Mouse (Mus musculus) stomach, embryonic 14.5 days (tissue): ENCODE results near the gene Timm8a2. TPM values are rescaled to one million over a fixed set of nuclear protein-coding genes. Genes with fewer than 3 reads are reported as not detected.

Source experiments
- ATAC-seq: fragments of 200-750 bp; cut with Nextera tagmentation; 2 replicates; pipeline ENCODE4 v1.8.0; 2017; ENCODE audit warnings: low read depth, moderate TSS enrichment; ENCODE audit not compliant: insufficient number of reproducible peaks, insufficient read depth, low FRiP score
- H3K27ac ChIP-seq: fragments of 300-500 bp; sonication (generic); 2 replicates; pipeline ENCODE4 v1.5.1; 2014; ENCODE audit warnings: mild to moderate bottlenecking, low read length, moderate library complexity, mixed read lengths
- H3K27me3 ChIP-seq: fragments of 300-500 bp; sonication (generic); 2 replicates; pipeline ENCODE4 v1.6.1; 2014; ENCODE audit warnings: low read length, control low read depth, mixed read lengths; ENCODE audit not compliant: control insufficient read depth, insufficient read depth
- H3K36me3 ChIP-seq: fragments of 300-500 bp; sonication (generic); 2 replicates; pipeline ENCODE4 v1.6.1; 2014; ENCODE audit warnings: mild to moderate bottlenecking, control low read depth, low read length, moderate library complexity, mixed read lengths; ENCODE audit not compliant: control insufficient read depth, insufficient read depth
- H3K4me1 ChIP-seq: fragments of 300-500 bp; sonication (generic); 2 replicates; pipeline ENCODE4 v1.6.1; 2014; ENCODE audit warnings: low read length, control low read depth, mixed read lengths; ENCODE audit not compliant: control insufficient read depth, insufficient read depth
- H3K4me2 ChIP-seq: fragments of 300-500 bp; sonication (generic); replicated peaks from 2 replicates; pipeline ENCODE4 v1.6.1; 2014; ENCODE audit warnings: low read depth, low read length, control low read depth
- H3K4me3 ChIP-seq: fragments of 300-500 bp; sonication (generic); 2 replicates; pipeline ENCODE4 v1.5.1; 2014; ENCODE audit warnings: low read depth, low read length, control low read depth
- H3K9ac ChIP-seq: fragments of 300-500 bp; sonication (generic); replicated peaks from 2 replicates; pipeline ENCODE4 v1.6.1; 2014; ENCODE audit warnings: low read depth, mild to moderate bottlenecking, control low read depth, low read length, moderate library complexity, mixed read lengths
- H3K9me3 ChIP-seq: fragments of 300-500 bp; sonication (generic); 2 replicates; pipeline ENCODE4 v1.6.1; 2016; ENCODE audit warnings: low read depth, low read length, control low read depth; ENCODE audit not compliant: control insufficient read depth
- WGBS: fragments of 180-500 bp; shearing (Covaris S2); extraction: QIAGEN DNeasy Blood & Tissue Kit; methylation state at CpG from one replicate; pipeline ENCODE4 v1.1.7; 2014; 5-methylcytosine and 5-hydroxymethylcytosine counted together
- polyA plus RNA-seq: library from polyadenylated mRNA; unstranded; fragments of >200 nt; fragmentation: Nextera tagmentation; extraction: Ambion mirVana; gene quantifications from 2 replicates; pipeline ENCODE4 v1.2.1, GENCODE M21; 2014

The Timm8a2 gene
- polyA plus RNA-seq: not detected in 2 replicates

GRCm38 (mm10) chr14:122034451-122034850 is at the start of gene Timm8a2:
TSS of gene Timm8a2 (plus strand) at chr14:122034674.
- no peaks in the 10 kb centered on the region for H3K36me3 ChIP-seq
- H3K4me3 ChIP-seq: no peak within 1 kb of the TSS
- H3K27me3 ChIP-seq: no peaks in the 10 kb centered on the region
- no peaks in the 10 kb centered on the region for H3K4me1 ChIP-seq
- no peak within 1 kb of the TSS for H3K27ac ChIP-seq
- 93% methylated on average over 13 of the region's 13 CpGs for WGBS
- no peak for ATAC-seq
- H3K4me2 ChIP-seq: no peak within 1 kb of the TSS
- H3K9me3 ChIP-seq: peaks cover 4% of the 10 kb centered on the region; the same call in 1 of the 2 replicates
- H3K9ac ChIP-seq: no peak within 1 kb of the TSS

GRCm38 (mm10) chr14:121985477-121985876 is 49.0 kb upstream of the Timm8a2 start:
- no peaks in the 10 kb centered on the region for H3K36me3 ChIP-seq
- ATAC-seq: no peak
- no peak overlapping the region for H3K4me3 ChIP-seq
- peaks cover 10% of the 10 kb centered on the region for H3K4me1 ChIP-seq
- peak overlapping the region; percentile 33; the same call in 1 of the 2 replicates for H3K27ac ChIP-seq
- H3K4me2 ChIP-seq: no peak overlapping the region
- WGBS: 75% methylated on average over 3 of the region's 3 CpGs
- H3K27me3 ChIP-seq: no peaks in the 10 kb centered on the region
- H3K9me3 ChIP-seq: no peaks in the 10 kb centered on the region
- H3K9ac ChIP-seq: no peak overlapping the region

DNA sequence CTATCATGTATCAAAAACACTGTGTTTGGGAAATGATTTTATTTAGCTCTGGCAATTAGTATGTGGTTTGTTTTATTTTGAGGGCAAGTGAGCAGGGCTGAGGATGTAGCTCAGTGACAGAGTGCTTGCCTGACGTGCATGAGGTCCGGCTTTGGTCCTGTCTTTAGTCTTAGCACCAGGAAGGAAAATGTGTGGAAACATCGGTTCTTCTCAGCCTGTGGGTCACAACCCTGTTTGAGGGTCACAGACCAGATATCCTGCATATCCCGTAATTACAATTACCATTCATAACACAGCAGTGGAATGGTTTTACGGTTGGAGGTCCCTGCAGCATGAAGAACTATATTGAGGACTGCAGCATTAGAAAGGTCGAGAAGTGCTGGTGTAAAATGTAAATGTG is 48.4 kb upstream of the Timm8a2 start:
- peaks cover 10% of the 10 kb centered on the region for H3K4me1 ChIP-seq
- WGBS: 80% methylated on average over 6 of the region's 6 CpGs
- H3K27ac ChIP-seq: peak overlapping the region; percentile 33; the same call in 1 of the 2 replicates
- ATAC-seq: no peak
- H3K9ac ChIP-seq: no peak overlapping the region
- H3K4me3 ChIP-seq: no peak overlapping the region
- H3K9me3 ChIP-seq: no peaks in the 10 kb centered on the region
- H3K27me3 ChIP-seq: no peaks in the 10 kb centered on the region
- no peak overlapping the region for H3K4me2 ChIP-seq
- no peaks in the 10 kb centered on the region for H3K36me3 ChIP-seq

DNA sequence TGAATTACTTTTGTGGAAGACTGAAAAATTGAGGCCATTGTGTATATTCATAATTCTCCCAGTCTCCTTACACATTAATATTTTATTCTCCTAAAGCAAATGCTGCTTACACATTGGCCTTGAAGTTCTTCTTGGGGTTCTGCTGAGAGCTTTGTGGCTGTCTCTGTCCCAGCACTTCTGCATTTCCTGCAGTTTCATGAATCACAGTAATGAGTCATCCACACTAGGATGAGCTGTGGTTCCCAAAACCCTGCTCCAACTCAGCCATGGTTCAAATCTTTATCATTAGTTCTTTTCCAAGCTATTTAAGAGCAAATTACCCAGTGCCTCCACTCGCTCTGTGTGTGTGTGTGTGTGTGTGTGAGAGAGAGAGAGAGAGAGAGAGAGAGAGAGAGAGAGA is 47.2 kb upstream of the Timm8a2 start:
- no peak for ATAC-seq
- Histone ChIP-seq H3K36me3 (no peaks in the 10 kb centered on the region), H3K4me2 (no peak overlapping the region), H3K4me1 (peaks cover 10% of the 10 kb centered on the region), H3K27me3 (no peaks in the 10 kb centered on the region), H3K9ac (no peak overlapping the region), H3K9me3 (no peaks in the 10 kb centered on the region), H3K4me3 (no peak overlapping the region), H3K27ac (no peak overlapping the region; the same call in 1 of the 2 replicates)
- 90% methylated on average over 1 of the region's 1 CpGs for WGBS

- Histone ChIP-seq H3K27me3 (no peaks in the 10 kb centered on the region), H3K27ac (no peak overlapping the region), H3K9ac (no peak overlapping the region), H3K4me3 (no peak overlapping the region), H3K4me1 (peaks cover 10% of the 10 kb centered on the region), H3K4me2 (no peak overlapping the region), H3K36me3 (no peaks in the 10 kb centered on the region), H3K9me3 (no peaks in the 10 kb centered on the region)
- no peak for ATAC-seq
- 77% methylated on average over 4 of the region's 4 CpGs for WGBS
These were observed 46.8 kb upstream of the Timm8a2 start for GRCm38 (mm10) chr14:121987691-121988090.

- Histone ChIP-seq H3K4me1 (no peaks in the 10 kb centered on the region), H3K36me3 (no peaks in the 10 kb centered on the region), H3K27ac (no peak overlapping the region), H3K4me3 (no peak overlapping the region), H3K27me3 (no peaks in the 10 kb centered on the region), H3K9ac (no peak overlapping the region), H3K9me3 (no peaks in the 10 kb centered on the region), H3K4me2 (no peak overlapping the region)
- no peak for ATAC-seq
- 90% methylated on average over 3 of the region's 3 CpGs for WGBS
These were observed 45.1 kb upstream of the Timm8a2 start for GRCm38 (mm10) chr14:121989331-121989730.

DNA sequence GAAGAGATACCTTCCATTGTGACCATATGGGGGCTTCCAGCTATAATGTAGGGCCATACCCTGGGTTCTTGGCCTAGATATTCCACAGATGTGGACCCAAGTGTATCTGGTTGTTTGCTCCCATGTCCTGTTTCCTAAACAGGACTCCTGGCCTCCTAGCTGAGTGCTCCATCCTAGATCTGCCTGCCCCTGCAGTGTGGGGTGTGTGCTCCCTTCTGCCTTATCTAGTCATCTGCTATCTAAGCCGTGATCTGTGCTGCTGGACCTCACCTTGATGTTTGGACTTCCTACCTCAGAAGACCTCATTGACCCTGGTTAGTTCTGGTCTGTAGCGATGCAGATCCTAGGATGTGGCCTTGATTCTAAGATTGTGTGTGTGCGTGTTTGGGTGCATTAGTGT is 44.6 kb upstream of the Timm8a2 start:
- Histone ChIP-seq H3K4me2 (no peak overlapping the region), H3K9ac (no peak overlapping the region), H3K27me3 (no peaks in the 10 kb centered on the region), H3K36me3 (no peaks in the 10 kb centered on the region), H3K9me3 (no peaks in the 10 kb centered on the region), H3K27ac (no peak overlapping the region), H3K4me3 (no peak overlapping the region), H3K4me1 (no peaks in the 10 kb centered on the region)
- WGBS: 89% methylated on average over 3 of the region's 3 CpGs
- ATAC-seq: no peak

DNA sequence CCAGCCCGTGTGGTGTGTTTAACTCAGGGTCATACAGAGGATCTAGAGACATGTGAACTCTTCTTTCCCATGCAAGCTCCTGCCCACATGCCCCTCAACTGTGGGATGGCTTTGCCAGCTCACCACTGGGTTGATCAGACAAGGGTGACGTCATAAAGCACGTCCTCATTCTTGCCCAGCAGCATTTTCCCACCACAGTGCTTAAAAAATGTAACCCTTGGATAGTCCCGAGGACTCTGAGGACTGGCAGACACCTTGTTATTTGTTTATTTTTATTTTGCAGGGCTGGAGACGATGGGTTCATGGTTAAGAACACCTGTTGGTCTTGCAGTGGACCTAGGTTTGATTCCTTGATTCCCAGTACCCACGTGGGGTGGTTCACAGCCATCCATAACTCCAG is 43.6 kb upstream of the Timm8a2 start:
- 83% methylated on average over 6 of the region's 6 CpGs for WGBS
- Histone ChIP-seq H3K9ac (no peak overlapping the region), H3K4me3 (no peak overlapping the region), H3K4me2 (no peak overlapping the region), H3K4me1 (no peaks in the 10 kb centered on the region), H3K27ac (no peak overlapping the region), H3K9me3 (no peaks in the 10 kb centered on the region), H3K36me3 (no peaks in the 10 kb centered on the region), H3K27me3 (no peaks in the 10 kb centered on the region)
- no peak for ATAC-seq

DNA sequence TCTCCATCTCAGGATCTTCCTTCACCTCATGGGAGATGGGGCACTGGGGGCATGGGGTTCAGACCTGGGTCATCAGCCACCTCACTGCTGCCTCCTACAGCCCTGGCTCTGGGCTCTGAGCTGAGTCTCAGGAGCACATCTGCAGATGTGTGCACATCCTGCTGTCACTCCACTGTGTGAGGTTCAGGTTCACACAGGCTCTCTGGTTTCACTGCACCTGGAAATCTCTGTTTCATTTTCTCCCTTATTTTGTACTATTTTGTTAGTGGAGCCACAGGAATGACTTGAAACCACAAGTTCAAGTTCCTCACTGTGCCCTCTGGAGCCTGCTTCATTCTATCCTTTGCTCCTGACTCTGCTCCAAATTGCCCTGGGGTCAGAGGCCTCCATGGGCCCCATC is 42.6 kb upstream of the Timm8a2 start:
- H3K4me1 ChIP-seq: no peaks in the 10 kb centered on the region
- ATAC-seq: no peak
- no peak overlapping the region for H3K27ac ChIP-seq
- H3K9me3 ChIP-seq: no peaks in the 10 kb centered on the region
- H3K4me3 ChIP-seq: no peak overlapping the region
- no peaks in the 10 kb centered on the region for H3K27me3 ChIP-seq
- no peaks in the 10 kb centered on the region for H3K36me3 ChIP-seq
- no peak overlapping the region for H3K4me2 ChIP-seq
- no peak overlapping the region for H3K9ac ChIP-seq
